8 mouse cellular contexts compared by ENCODE assay signal in genomic region chr6:148443726-148444701, GRCm38 (mm10). TPM values are rescaled to one million over a fixed set of nuclear protein-coding genes. Genes with fewer than 3 reads are reported as not detected.
A peak's percentile ranks its signal among the peaks of the same experiment; 100 is the strongest.
DNase-seq lines count a peak whose midpoint lies in the region; ATAC-seq and TF ChIP-seq lines count a peak whose summit lies in the region.

Gene Tmtc1, minus strand, starts transcription at chr6:148444389.

- DNase-seq in adrenal gland, adult 18-20 months (ENCODE audit: low spot score in 2 of 2): peak; percentile 78 to 85
- peak; percentile 82 for DNase-seq in gastrocnemius, postnatal 14 days
- peak; percentile 78 for DNase-seq in hindbrain, postnatal 0 days (ENCODE audit: low spot score)
- peak; percentile 71 to 74 for DNase-seq in left cerebral cortex, postnatal 25 days (ENCODE audit: low spot score in 2 of 2)
- DNase-seq in right cerebral cortex, postnatal 4 days: peak; percentile 75

- intact Hi-C loops in gastrocnemius, postnatal 14 days (cut with DNase I; ENCODE audit: low total_unique reads): no loop called here
- intact Hi-C loops in left cerebral cortex, postnatal 25 days (cut with DNase I): loop anchor here (5.0 kb wide), 6 partner anchors 78 to 308 kb away; no protein-coding TSS in a partner anchor

- H3K36me3 ChIP-seq in hindbrain, postnatal 0 days (ENCODE audit: insufficient read depth, low read length): no peaks in the 10 kb centered on the region

- H3K9ac ChIP-seq in hindbrain, postnatal 0 days (replicated peaks; ENCODE audit: low read length): peak within 1 kb of the TSS; percentile 74

- TF ChIP-seq POLR2A in cortical plate, adult 2 months (IDR thresholded peaks at IDR 0.05; ENCODE audit: extremely low read depth, insufficient read depth, low read length): 0 out of 2 replicates have a peak, but pooled peaks have one; percentile 29

- WGBS in hindbrain, postnatal 0 days: 1% methylated on average over 96 of the region's 99 CpGs

- peak within 1 kb of the TSS; percentile 93 for H3K4me2 ChIP-seq in hindbrain, postnatal 0 days (ENCODE audit: low read depth, low read length)

- peak within 1 kb of the TSS; percentile 99 for H3K4me3 ChIP-seq in cortical plate, adult 2 months (ENCODE audit: insufficient read depth, low read length)
- peak within 1 kb of the TSS; percentile 78 for H3K4me3 ChIP-seq in hindbrain, postnatal 0 days (ENCODE audit: low read length)

- peak; percentile 78 for ATAC-seq in hindbrain, postnatal 0 days
- ATAC-seq in megakaryocyte-erythroid progenitor cell, adult 5-6 weeks (replicated peaks; ENCODE audit: low FRiP score, low TSS enrichment, poor library complexity, severe bottlenecking): peak; percentile 45
- no peak for ATAC-seq in inflammation-experienced regulatory T-cells, adult 6 months

- H3K27me3 ChIP-seq in hindbrain, postnatal 0 days (ENCODE audit: insufficient read depth, low read length): no peaks in the 10 kb centered on the region

- H3K9me3 ChIP-seq in hindbrain, postnatal 0 days (ENCODE audit: low read length): no peaks in the 10 kb centered on the region

- no peak for TF ChIP-seq CTCF in cortical plate, adult 2 months (IDR thresholded peaks at IDR 0.05; ENCODE audit: extremely low read depth, insufficient read depth, low read length)
- 0 out of 2 replicates have a peak, but pooled peaks have one; percentile 5 for TF ChIP-seq CTCF in hindbrain, postnatal 0 days (IDR thresholded peaks at IDR 0.05; ENCODE audit: low read depth)

- peak within 1 kb of the TSS; percentile 94 for H3K27ac ChIP-seq in cortical plate, adult 2 months (ENCODE audit: insufficient read depth, low read length)
- peak within 1 kb of the TSS; percentile 74 for H3K27ac ChIP-seq in hindbrain, postnatal 0 days

- peaks cover 4% of the 10 kb centered on the region; the same call in 1 of the 2 replicates for H3K4me1 ChIP-seq in cortical plate, adult 2 months (ENCODE audit: control insufficient read depth, insufficient read depth, low read length)
- peaks cover 14% of the 10 kb centered on the region for H3K4me1 ChIP-seq in hindbrain, postnatal 0 days (ENCODE audit: insufficient read depth, low read length)

RNA-seq across cellular contexts. Expression of gene Tmtc1, which starts in this region (rescaled TPM):
- total RNA-seq in adrenal gland, adult 18-20 months (2021): 10 to 100 TPM; 12.3 to 12.9 TPM
- polyA plus RNA-seq in cortical plate, adult 2 months (2012; rRNA removed): 30.4 and 35.2 TPM in 2 replicates
- total RNA-seq in gastrocnemius, postnatal 14 days (2021): 10 to 100 TPM; 46.0 to 52.6 TPM
- total RNA-seq in hindbrain, postnatal 0 days (2014; rRNA removed): 35.1 and 45.4 TPM in 2 replicates
- polyA plus RNA-seq in hindbrain, postnatal 0 days (2015; fragmentation: Nextera tagmentation; extraction: Ambion mirVana): 2.4 and 3.0 TPM in 2 replicates
- 10 to 100 TPM; 47.9 to 56.8 TPM for total RNA-seq in left cerebral cortex, postnatal 25 days (2021)
- total RNA-seq in megakaryocyte-erythroid progenitor cell, adult 5-6 weeks (2014; fragmentation: Nextera tagmentation): 1.0 TPM in 1 of 2 replicates, not detected in the other
- 0.14 TPM in 1 of 2 replicates, not detected in the other for total RNA-seq in megakaryocyte-erythroid progenitor cell, adult 5-6 weeks (2017)
- polyA plus RNA-seq in inflammation-experienced regulatory T-cells, adult 6 months (2017; shearing (Covaris generic)): under 1 TPM in 2 of 3 experiments, not detected in 1; 0.04 to 0.07 TPM

Comparison
In these comparisons a context has a peak if more than half of its experiments do, and no peak if none do; other contexts are left out.
1. RNA of gene Tmtc1 (total RNA-seq): 47.9 to 56.8 TPM in left cerebral cortex, postnatal 25 days, 46.0 to 52.6 TPM in gastrocnemius, postnatal 14 days, 35.1 to 45.4 TPM in hindbrain, postnatal 0 days and 12.3 to 12.9 TPM in adrenal gland, adult 18-20 months; 0.14 to 1.0 TPM in megakaryocyte-erythroid progenitor cell, adult 5-6 weeks; every median in the first group is over 4 times any median in the second.
2. Peak in every context shown above with its lines, with median percentiles within 50 percentile points of each other: DNase-seq.